Mouse (Mus musculus) midbrain, embryonic 10.5 days (tissue): ENCODE measurements around the gene Epas1. TPM values are rescaled to one million over a fixed set of nuclear protein-coding genes. Genes with fewer than 3 reads are reported as not detected.

Source experiments
- DNase-seq: peaks from one replicate; pipeline ENCODE4 v3.0.0-alpha.2; 2017; ENCODE audit warnings: low spot score
- H3K27ac ChIP-seq: fragments of 300-500 bp; sonication (generic); replicated peaks from 2 replicates; pipeline ENCODE4 v1.5.1; 2016; ENCODE audit warnings: mild to moderate bottlenecking
- H3K27me3 ChIP-seq: fragments of 300-500 bp; sonication (generic); 2 replicates; pipeline ENCODE4 v1.6.1; 2016; ENCODE audit warnings: low read depth, mild to moderate bottlenecking; ENCODE audit not compliant: poor library complexity, severe bottlenecking
- H3K36me3 ChIP-seq: fragments of 300-500 bp; sonication (generic); 2 replicates; pipeline ENCODE4 v1.6.1; 2016; ENCODE audit warnings: mild to moderate bottlenecking, moderate library complexity
- H3K4me1 ChIP-seq: fragments of 300-500 bp; sonication (generic); 2 replicates; pipeline ENCODE4 v1.6.1; 2016
- H3K4me3 ChIP-seq: fragments of 300-500 bp; sonication (generic); 2 replicates; pipeline ENCODE4 v1.5.1; 2016; ENCODE audit warnings: mild to moderate bottlenecking, moderate library complexity
- H3K9me3 ChIP-seq: fragments of 300-500 bp; sonication (generic); replicated peaks from 2 replicates; pipeline ENCODE4 v1.6.1; 2016; ENCODE audit warnings: mild to moderate bottlenecking
- WGBS: fragments of 180-500 bp; shearing (Covaris S2); methylation state at CpG from one replicate; pipeline ENCODE4 v1.1.7; 2016; 5-methylcytosine and 5-hydroxymethylcytosine counted together
- polyA plus RNA-seq: library from polyadenylated mRNA; unstranded; fragments of >200 nt; fragmentation: Nextera tagmentation; extraction: Ambion mirVana; gene quantifications from 2 replicates; pipeline ENCODE4 v1.2.1, GENCODE M21; 2016

Gene Epas1
- polyA plus RNA-seq, 1 experiment from 2014 or later, result 2.0 TPM

GRCm38 (mm10) chr17:86765762-86766404 is 12.4 kb downstream of the Epas1 start:
- Histone ChIP-seq H3K27ac (no peak overlapping the region), H3K9me3 (no peaks in the 10 kb centered on the region), H3K27me3 (no peaks in the 10 kb centered on the region), H3K4me1 (no peaks in the 10 kb centered on the region; the same call in 1 of the 2 replicates), H3K36me3 (no peaks in the 10 kb centered on the region), H3K4me3 (no peak overlapping the region)
- DNase-seq, result no peak
- 92% methylated on average over 8 of the region's 8 CpGs for WGBS

- Histone ChIP-seq H3K27me3 (no peaks in the 10 kb centered on the region), H3K4me1 (no peaks in the 10 kb centered on the region; the same call in 1 of the 2 replicates), H3K9me3 (no peaks in the 10 kb centered on the region), H3K4me3 (no peak overlapping the region), H3K36me3 (no peaks in the 10 kb centered on the region), H3K27ac (no peak overlapping the region)
- 91% methylated on average over 4 of the region's 4 CpGs for WGBS
- DNase-seq, result no peak
Observed at GRCm38 (mm10) chr17:86766412-86766811, 12.9 kb downstream of the Epas1 start.

- H3K27me3 ChIP-seq, result no peaks in the 10 kb centered on the region
- H3K9me3 ChIP-seq, result no peaks in the 10 kb centered on the region
- WGBS, result 78% methylated on average over 7 of the region's 7 CpGs
- no peaks in the 10 kb centered on the region; the same call in 1 of the 2 replicates for H3K4me1 ChIP-seq
- H3K27ac ChIP-seq, result no peak overlapping the region
- no peak overlapping the region for H3K4me3 ChIP-seq
- DNase-seq, result no peak
- H3K36me3 ChIP-seq, result no peaks in the 10 kb centered on the region
Observed at GRCm38 (mm10) chr17:86768596-86768995, 15.1 kb downstream of the Epas1 start.

GRCm38 (mm10) chr17:86769330-86770211 is 16.1 kb downstream of the Epas1 start:
- H3K4me3 ChIP-seq, result no peak overlapping the region
- H3K27me3 ChIP-seq, result no peaks in the 10 kb centered on the region
- no peaks in the 10 kb centered on the region for H3K36me3 ChIP-seq
- DNase-seq, result no peak
- H3K9me3 ChIP-seq, result no peaks in the 10 kb centered on the region
- WGBS, result 84% methylated on average over 16 of the region's 16 CpGs
- no peaks in the 10 kb centered on the region; the same call in 1 of the 2 replicates for H3K4me1 ChIP-seq
- H3K27ac ChIP-seq, result no peak overlapping the region

GRCm38 (mm10) chr17:86770848-86771247 is 17.3 kb downstream of the Epas1 start:
- Histone ChIP-seq H3K36me3 (no peaks in the 10 kb centered on the region), H3K27me3 (no peaks in the 10 kb centered on the region), H3K4me1 (no peaks in the 10 kb centered on the region; the same call in 1 of the 2 replicates), H3K9me3 (no peaks in the 10 kb centered on the region), H3K27ac (no peak overlapping the region), H3K4me3 (no peak overlapping the region)
- 81% methylated on average over 5 of the region's 5 CpGs for WGBS
- no peak for DNase-seq

- H3K27me3 ChIP-seq, result no peaks in the 10 kb centered on the region
- WGBS, result 87% methylated on average over 11 of the region's 11 CpGs
- DNase-seq, result no peak
- H3K36me3 ChIP-seq, result no peaks in the 10 kb centered on the region
- H3K4me1 ChIP-seq, result no peaks in the 10 kb centered on the region; the same call in 1 of the 2 replicates
- H3K9me3 ChIP-seq, result no peaks in the 10 kb centered on the region
- H3K27ac ChIP-seq, result no peak overlapping the region
- H3K4me3 ChIP-seq, result no peak overlapping the region
Observed at GRCm38 (mm10) chr17:86772035-86772434, 18.5 kb downstream of the Epas1 start.

- H3K27ac ChIP-seq, result no peak overlapping the region
- no peaks in the 10 kb centered on the region for H3K27me3 ChIP-seq
- no peaks in the 10 kb centered on the region for H3K36me3 ChIP-seq
- no peaks in the 10 kb centered on the region; the same call in 1 of the 2 replicates for H3K4me1 ChIP-seq
- WGBS, result 88% methylated on average over 15 of the region's 15 CpGs
- no peak for DNase-seq
- H3K4me3 ChIP-seq, result no peak overlapping the region
- H3K9me3 ChIP-seq, result no peaks in the 10 kb centered on the region
Observed at GRCm38 (mm10) chr17:86772929-86773588, 19.6 kb downstream of the Epas1 start.

GRCm38 (mm10) chr17:86776538-86776937 is 23.0 kb downstream of the Epas1 start:
- H3K4me3 ChIP-seq, result no peak overlapping the region
- no peaks in the 10 kb centered on the region for H3K36me3 ChIP-seq
- H3K27ac ChIP-seq, result no peak overlapping the region
- WGBS, result 88% methylated on average over 12 of the region's 12 CpGs
- H3K9me3 ChIP-seq, result no peaks in the 10 kb centered on the region
- H3K27me3 ChIP-seq, result no peaks in the 10 kb centered on the region
- DNase-seq, result no peak
- H3K4me1 ChIP-seq, result 0 out of 2 replicates have a peak, but pooled peaks cover 7% of the 10 kb centered on the region

- no peak for DNase-seq
- Histone ChIP-seq H3K27me3 (no peaks in the 10 kb centered on the region), H3K9me3 (no peaks in the 10 kb centered on the region), H3K27ac (no peak overlapping the region), H3K36me3 (no peaks in the 10 kb centered on the region), H3K4me1 (0 out of 2 replicates have a peak, but pooled peaks cover 7% of the 10 kb centered on the region), H3K4me3 (no peak overlapping the region)
- 90% methylated on average over 6 of the region's 6 CpGs for WGBS
Observed at GRCm38 (mm10) chr17:86778147-86778546, 24.6 kb downstream of the Epas1 start.

GRCm38 (mm10) chr17:86779191-86780130 is 26.0 kb downstream of the Epas1 start:
- Histone ChIP-seq H3K36me3 (no peaks in the 10 kb centered on the region), H3K4me1 (peaks cover 12% of the 10 kb centered on the region), H3K27ac (no peak overlapping the region), H3K4me3 (no peak overlapping the region), H3K9me3 (no peaks in the 10 kb centered on the region), H3K27me3 (no peaks in the 10 kb centered on the region)
- DNase-seq, result no peak
- WGBS, result 78% methylated on average over 15 of the region's 15 CpGs

- Histone ChIP-seq H3K27ac (no peak overlapping the region), H3K4me3 (no peak overlapping the region), H3K9me3 (no peaks in the 10 kb centered on the region), H3K4me1 (peaks cover 21% of the 10 kb centered on the region), H3K36me3 (no peaks in the 10 kb centered on the region), H3K27me3 (no peaks in the 10 kb centered on the region)
- no peak for DNase-seq
- 70% methylated on average over 6 of the region's 6 CpGs for WGBS
Observed at GRCm38 (mm10) chr17:86780708-86781318, 27.3 kb downstream of the Epas1 start.
